Mouse (Mus musculus) limb, embryonic 14.5 days (tissue): ENCODE data around the gene Prss46. TPM values are rescaled to one million over a fixed set of nuclear protein-coding genes. Genes with fewer than 3 reads are reported as not detected.
A peak's percentile ranks its signal among the peaks of the same experiment; 100 is the strongest.

Source experiments
- ATAC-seq: fragments of 200-750 bp; cut with Nextera tagmentation; 2 replicates; pipeline ENCODE4 v1.8.0; 2017; ENCODE audit warnings: low read depth, moderate number of reproducible peaks, moderate TSS enrichment; ENCODE audit not compliant: low FRiP score
- DNase-seq: peaks from one replicate; pipeline ENCODE4 v3.0.0-alpha.2; 2015; ENCODE audit warnings: low spot score
- H3K27ac ChIP-seq: fragments of 300-500 bp; sonication (generic); replicated peaks from 2 replicates; pipeline ENCODE4 v1.5.1; 2014; ENCODE audit warnings: low read depth, mild to moderate bottlenecking, low read length, moderate library complexity, mixed read lengths
- H3K27me3 ChIP-seq: fragments of 300-500 bp; sonication (generic); 2 replicates; pipeline ENCODE4 v1.6.1; 2014; ENCODE audit warnings: low read length, mixed read lengths; ENCODE audit not compliant: control insufficient read depth, insufficient read depth
- H3K36me3 ChIP-seq: fragments of 300-500 bp; sonication (generic); 2 replicates; pipeline ENCODE4 v1.6.1; 2014; ENCODE audit warnings: mild to moderate bottlenecking, low read length, moderate library complexity, mixed read lengths; ENCODE audit not compliant: control insufficient read depth, insufficient read depth
- H3K4me1 ChIP-seq: fragments of 300-500 bp; sonication (generic); 2 replicates; pipeline ENCODE4 v1.6.1; 2014; ENCODE audit warnings: antibody characterized with exemption, low read length, mixed read lengths; ENCODE audit not compliant: control insufficient read depth, insufficient read depth
- H3K4me2 ChIP-seq: fragments of 300-500 bp; sonication (generic); replicated peaks from 2 replicates; pipeline ENCODE4 v1.6.1; 2014; ENCODE audit warnings: low read depth, mild to moderate bottlenecking, low read length, moderate library complexity; ENCODE audit not compliant: severe bottlenecking
- H3K4me3 ChIP-seq: fragments of 300-500 bp; sonication (generic); replicated peaks from 2 replicates; pipeline ENCODE4 v1.5.1; 2014; ENCODE audit warnings: low read length
- H3K9ac ChIP-seq: fragments of 300-500 bp; sonication (generic); 2 replicates; pipeline ENCODE4 v1.6.1; 2014; ENCODE audit warnings: mild to moderate bottlenecking, low read depth, low read length, moderate library complexity; ENCODE audit not compliant: severe bottlenecking
- H3K9me3 ChIP-seq: fragments of 300-500 bp; sonication (generic); 2 replicates; pipeline ENCODE4 v1.6.1; 2016; ENCODE audit warnings: low read length; ENCODE audit not compliant: control insufficient read depth
- POLR2A ChIP-seq: fragments of 200-500 bp; IDR thresholded peaks from 2 replicates; pipeline ENCODE4 v1.8.0; 2012; ENCODE audit warnings: inconsistent platforms, mild to moderate bottlenecking, moderate library complexity, borderline replicate concordance; ENCODE audit not compliant: insufficient read depth, insufficient read length; ENCODE audit errors: extremely low read depth
- WGBS: fragments of 180-500 bp; shearing (Covaris S2); extraction: QIAGEN DNeasy Blood & Tissue Kit; methylation state at CpG from one replicate; pipeline ENCODE4 v1.1.7; 2014; 5-methylcytosine and 5-hydroxymethylcytosine counted together
- polyA plus RNA-seq, 2 experiments: library from polyadenylated mRNA; depleted of rRNA in 1 of 2; stranded (reverse) in 1 of 2; unstranded in 1 of 2; fragments of >200 nt; fragmentation: Nextera tagmentation in 1 of 2; extraction: Ambion mirVana in 1 of 2; gene quantifications; 2 replicates each; pipeline versions ENCODE4 v1.2.1 to v1.2.3; 2012 to 2014

Prss46 gene
- polyA plus RNA-seq, 2 experiments: not detected

DNA sequence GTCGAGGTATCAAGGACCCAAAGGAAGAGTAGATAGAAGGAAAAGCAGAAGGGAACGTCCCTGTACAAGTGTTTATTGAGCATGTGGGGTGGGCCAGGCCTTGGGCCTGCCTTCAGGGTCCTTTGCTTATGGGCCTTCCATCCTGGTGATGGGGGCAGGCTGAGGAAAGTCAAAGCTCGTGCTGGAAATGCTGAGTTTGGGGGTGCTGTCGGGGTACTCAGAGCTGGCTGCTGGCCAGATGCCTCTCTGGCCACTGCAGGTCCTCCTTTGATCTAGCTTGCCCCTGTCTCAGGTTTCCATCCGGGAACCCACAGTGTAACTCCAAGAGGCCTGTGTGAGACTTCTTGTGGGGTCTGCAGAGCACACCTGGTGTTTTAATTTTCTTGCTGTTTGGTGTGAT, 14.2 kb downstream of the Prss46 start:
- DNase-seq (no peak), ATAC-seq (no peak)
- H3K9me3 ChIP-seq: no peaks in the 10 kb centered on the region
- H3K27me3 ChIP-seq: peaks cover 5% of the 10 kb centered on the region; the same call in 1 of the 2 replicates
- no peak for TF ChIP-seq POLR2A
- H3K9ac ChIP-seq: no peak overlapping the region
- H3K27ac ChIP-seq: no peak overlapping the region
- H3K4me3 ChIP-seq: no peak overlapping the region
- no peak overlapping the region for H3K4me2 ChIP-seq
- no peaks in the 10 kb centered on the region for H3K36me3 ChIP-seq
- WGBS: 16% methylated on average over 5 of the region's 5 CpGs
- peaks cover 3% of the 10 kb centered on the region; the same call in 1 of the 2 replicates for H3K4me1 ChIP-seq

DNA sequence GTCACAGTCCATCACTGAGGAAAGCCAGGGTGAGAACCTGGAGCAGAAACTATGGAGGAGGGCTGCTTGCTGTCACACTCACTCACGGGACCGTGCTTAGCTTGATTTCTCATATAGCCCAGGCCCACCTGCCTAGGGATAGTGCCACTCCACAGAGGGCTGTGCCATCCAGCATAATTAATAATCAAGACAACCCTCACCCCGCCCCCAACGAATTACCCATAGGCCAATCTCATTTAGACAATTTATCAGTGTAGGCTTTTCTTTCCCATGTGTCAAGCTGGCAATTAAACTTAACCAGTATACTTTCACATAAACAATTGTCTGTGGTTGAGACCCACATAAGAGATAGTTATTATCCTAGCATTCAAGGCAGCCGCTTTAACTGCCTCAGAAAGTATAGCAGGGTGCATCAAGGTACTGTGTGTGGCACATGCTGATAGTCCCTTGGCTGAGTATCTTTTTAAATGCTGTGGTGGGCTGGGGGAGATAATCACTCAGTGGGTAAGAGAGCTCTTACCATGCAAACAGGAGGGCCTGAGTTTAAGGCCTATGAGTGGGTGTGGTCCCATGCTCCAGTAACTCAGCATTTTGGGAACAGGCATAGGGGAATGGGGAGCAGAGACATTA, 14.8 kb downstream of the Prss46 start:
- H3K4me2 ChIP-seq: no peak overlapping the region

DNA sequence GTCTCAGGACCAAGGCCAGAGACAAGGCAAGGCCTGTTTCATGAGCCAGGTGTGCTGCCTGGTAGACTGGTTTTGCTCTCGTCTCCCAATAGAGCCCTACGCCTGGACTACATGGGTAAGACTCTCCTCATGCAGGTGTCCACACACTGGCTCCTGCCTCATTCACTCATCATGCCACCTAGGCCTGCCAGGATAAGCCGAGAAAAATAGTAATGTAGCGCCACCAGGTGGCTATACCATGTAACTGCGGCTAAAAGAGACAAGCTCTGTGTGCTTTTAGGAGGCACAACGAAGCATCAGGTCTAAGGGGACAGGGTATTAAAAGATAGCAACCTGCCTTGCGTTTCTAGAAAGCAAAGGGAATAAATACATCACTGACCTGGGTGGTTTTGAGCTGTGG, 26.7 kb downstream of the Prss46 start:
- WGBS: 22% methylated on average over 7 of the region's 7 CpGs
- peak; percentile 51 for DNase-seq

More for the DNA sequence above, 14.8 kb downstream of the Prss46 start:
- Histone ChIP-seq H3K27me3 (peaks cover 5% of the 10 kb centered on the region; the same call in 1 of the 2 replicates), H3K4me3 (no peak overlapping the region), H3K9ac (no peak overlapping the region), H3K36me3 (no peaks in the 10 kb centered on the region), H3K9me3 (no peaks in the 10 kb centered on the region), H3K4me1 (peaks cover 3% of the 10 kb centered on the region; the same call in 1 of the 2 replicates), H3K27ac (no peak overlapping the region)
- WGBS: 70% methylated on average over 5 of the region's 5 CpGs
- no peak for ATAC-seq
- no peak for DNase-seq
- no peak for TF ChIP-seq POLR2A

DNA sequence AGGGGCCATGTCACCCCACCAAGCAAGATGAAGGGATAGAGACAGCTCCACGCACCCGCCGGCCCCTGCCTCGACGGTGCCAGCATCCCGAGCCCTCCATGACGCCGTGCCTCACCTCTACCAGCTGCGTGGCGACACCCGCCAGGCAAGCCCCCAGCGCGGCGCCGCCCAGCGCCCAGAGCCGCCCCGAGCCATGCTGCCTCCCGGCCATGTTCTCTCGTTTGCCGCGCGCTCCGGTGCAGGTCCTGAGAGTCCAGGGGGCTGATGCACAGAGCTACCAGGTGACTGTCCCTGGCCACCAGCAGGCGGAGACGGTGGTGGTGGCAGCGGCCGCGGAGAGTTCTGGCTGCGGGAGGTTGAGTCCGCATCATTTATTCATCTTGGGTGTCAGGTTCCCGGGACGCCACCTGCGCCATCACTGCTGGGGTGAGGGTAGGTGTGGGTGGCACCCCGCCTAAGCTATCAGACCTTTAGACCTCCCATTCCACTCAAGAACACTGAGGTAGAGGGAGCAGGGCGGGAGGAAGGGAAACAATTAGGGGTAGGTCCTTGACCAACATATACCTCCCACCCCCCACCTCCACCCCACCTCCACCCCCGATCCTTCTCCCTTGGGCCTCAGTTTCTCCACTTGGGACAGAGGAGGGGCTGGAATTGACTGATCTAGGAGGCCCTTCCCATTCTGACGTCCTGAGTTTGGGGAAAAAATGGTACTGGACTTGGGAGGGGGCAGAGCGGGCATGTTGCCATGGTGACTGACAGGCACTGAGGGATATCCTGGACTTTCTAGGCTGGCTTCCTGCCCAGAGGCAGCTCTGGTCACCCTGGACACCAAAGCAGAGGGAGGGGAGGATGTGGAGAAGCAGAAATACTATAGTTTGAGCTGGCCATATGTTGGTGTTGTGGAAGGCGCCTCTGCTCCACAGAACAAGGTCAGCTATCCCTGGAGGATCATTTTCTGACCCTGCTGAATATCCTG, 29.7 kb downstream of the Prss46 start:
- no peak for TF ChIP-seq POLR2A
- DNase-seq (peak; percentile 35), ATAC-seq (peak; percentile 1; the same call in 1 of the 2 replicates)
- H3K9ac ChIP-seq: 0 out of 2 replicates have a peak overlapping the region, but pooled peaks have one; percentile 18
- peaks cover 15% of the 10 kb centered on the region for H3K4me1 ChIP-seq
- peak overlapping the region; percentile 41 for H3K4me2 ChIP-seq
- H3K36me3 ChIP-seq: no peaks in the 10 kb centered on the region
- H3K9me3 ChIP-seq: no peaks in the 10 kb centered on the region
- peaks cover 20% of the 10 kb centered on the region for H3K27me3 ChIP-seq
- no peak overlapping the region for H3K27ac ChIP-seq
- WGBS: 12% methylated on average over 40 of the region's 40 CpGs
- H3K4me3 ChIP-seq: peak overlapping the region; percentile 22

More for the DNA sequence above, 26.7 kb downstream of the Prss46 start:
- H3K4me1 ChIP-seq: peaks cover 14% of the 10 kb centered on the region
- no peak overlapping the region for H3K9ac ChIP-seq
- H3K4me2 ChIP-seq: no peak overlapping the region
- H3K27me3 ChIP-seq: peaks cover 19% of the 10 kb centered on the region
- H3K9me3 ChIP-seq: no peaks in the 10 kb centered on the region
- no peak overlapping the region for H3K27ac ChIP-seq
- no peaks in the 10 kb centered on the region for H3K36me3 ChIP-seq
- no peak overlapping the region for H3K4me3 ChIP-seq
- no peak for ATAC-seq
- no peak for TF ChIP-seq POLR2A

DNA sequence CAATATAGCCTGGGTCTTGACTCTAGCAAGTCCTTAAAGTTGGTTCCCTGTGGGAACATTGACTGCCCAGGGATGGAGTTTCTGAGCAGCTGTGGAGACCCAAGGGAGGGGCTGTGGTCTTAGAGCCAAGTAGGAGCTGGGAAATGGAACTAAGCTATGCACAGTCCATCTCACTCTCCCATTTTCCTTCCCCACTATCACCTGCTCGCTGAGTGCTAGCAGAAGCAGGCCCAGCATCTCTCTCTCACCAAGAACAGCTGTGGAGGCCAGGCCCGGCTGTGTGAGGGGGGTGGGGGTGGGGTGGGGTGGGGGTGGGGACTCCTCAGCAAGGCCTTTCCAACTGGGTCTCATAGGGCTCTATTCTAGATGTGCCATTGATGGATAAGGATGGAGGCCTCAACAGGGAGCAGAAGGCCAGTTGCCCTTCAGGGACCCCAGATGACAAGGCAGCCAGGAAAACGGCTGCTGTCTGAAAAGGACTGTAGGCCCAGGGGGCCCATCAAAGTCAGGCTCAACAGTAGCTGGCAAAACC, 30.4 kb downstream of the Prss46 start:
- Histone ChIP-seq H3K27ac (no peak overlapping the region), H3K9me3 (no peaks in the 10 kb centered on the region), H3K27me3 (peaks cover 22% of the 10 kb centered on the region), H3K9ac (no peak overlapping the region), H3K36me3 (no peaks in the 10 kb centered on the region), H3K4me1 (peaks cover 20% of the 10 kb centered on the region), H3K4me2 (no peak overlapping the region), H3K4me3 (no peak overlapping the region)
- WGBS: 10% methylated on average over 3 of the region's 3 CpGs
- ATAC-seq: peak; percentile 56; the same call in 1 of the 2 replicates
- DNase-seq: no peak
- TF ChIP-seq POLR2A: no peak
